Mouse (Mus musculus) right cerebral cortex, postnatal 4 days (tissue): ENCODE data around the gene Il24.

Experiments
- DNase-seq: peaks from one replicate; pipeline ENCODE4 v3.0.0-alpha.2; 2022

The Il24 gene

GRCm38 (mm10) chr1:130850405-130850804 is 36.8 kb downstream of the Il24 start:
- DNase-seq = no peak

- no peak for DNase-seq
Measured at GRCm38 (mm10) chr1:130849530-130850214, 37.6 kb downstream of the Il24 start.

GRCm38 (mm10) chr1:130844516-130844915 is 42.7 kb downstream of the Il24 start:
- DNase-seq = no peak

- DNase-seq = no peak
Measured at GRCm38 (mm10) chr1:130841621-130842020, 45.6 kb downstream of the Il24 start.

GRCm38 (mm10) chr1:130840599-130841379 is 46.5 kb downstream of the Il24 start:
- no peak for DNase-seq

- no peak for DNase-seq
Measured at GRCm38 (mm10) chr1:130838288-130838687, 49.0 kb downstream of the Il24 start.

GRCm38 (mm10) chr1:130835161-130835936 is 51.9 kb downstream of the Il24 start:
- DNase-seq = no peak

- no peak for DNase-seq
Measured at GRCm38 (mm10) chr1:130832230-130833149, 54.8 kb downstream of the Il24 start.
